Mouse (Mus musculus) limb, embryonic 15.5 days (tissue): ENCODE measurements around the gene Cnppd1. TPM values are rescaled to one million over a fixed set of nuclear protein-coding genes. Genes with fewer than 3 reads are reported as not detected.

Experiments used
- ATAC-seq: fragments of 200-750 bp; cut with Nextera tagmentation; 2 replicates; pipeline ENCODE4 v1.8.0; 2017; ENCODE audit warnings: low read depth, moderate TSS enrichment; ENCODE audit not compliant: insufficient number of reproducible peaks, low FRiP score, low TSS enrichment
- H3K27ac ChIP-seq: fragments of 300-500 bp; sonication (generic); 2 replicates; pipeline ENCODE4 v1.5.1; 2015; ENCODE audit warnings: moderate library complexity, mild to moderate bottlenecking, inconsistent platforms
- H3K27me3 ChIP-seq: fragments of 300-500 bp; sonication (generic); 2 replicates; pipeline ENCODE4 v1.6.1; 2015; ENCODE audit warnings: inconsistent platforms
- H3K36me3 ChIP-seq: fragments of 300-500 bp; sonication (generic); 2 replicates; pipeline ENCODE4 v1.6.1; 2015; ENCODE audit warnings: inconsistent platforms
- H3K4me1 ChIP-seq: fragments of 300-500 bp; sonication (generic); 2 replicates; pipeline ENCODE4 v1.6.1; 2015; ENCODE audit warnings: inconsistent platforms
- H3K4me2 ChIP-seq: fragments of 300-500 bp; sonication (generic); 2 replicates; pipeline ENCODE4 v1.6.1; 2015; ENCODE audit warnings: mild to moderate bottlenecking, inconsistent platforms
- H3K4me3 ChIP-seq: fragments of 300-500 bp; sonication (generic); 2 replicates; pipeline ENCODE4 v1.5.1; 2015; ENCODE audit warnings: mild to moderate bottlenecking, inconsistent platforms
- H3K9ac ChIP-seq: fragments of 300-500 bp; sonication (generic); 2 replicates; pipeline ENCODE4 v1.6.1; 2015; ENCODE audit warnings: inconsistent platforms
- H3K9me3 ChIP-seq: fragments of 300-500 bp; sonication (generic); 2 replicates; pipeline ENCODE4 v1.6.1; 2016; ENCODE audit warnings: inconsistent platforms
- WGBS: fragments of 180-500 bp; shearing (Covaris S2); methylation state at CpG from one replicate; pipeline ENCODE4 v1.1.7; 2015; 5-methylcytosine and 5-hydroxymethylcytosine counted together
- polyA plus RNA-seq: library from polyadenylated mRNA; unstranded; fragments of >200 nt; fragmentation: Nextera tagmentation; extraction: Ambion mirVana; gene quantifications from 2 replicates; pipeline ENCODE4 v1.2.1, GENCODE M21; 2015

The Cnppd1 gene
- polyA plus RNA-seq, 1 experiment from 2014 or later: 43.8 TPM

GRCm38 (mm10) chr1:75179334-75180104 is 37.0 kb upstream of the Cnppd1 start:
- H3K9me3 ChIP-seq: no peaks in the 10 kb centered on the region
- H3K9ac ChIP-seq: peak overlapping the region; percentile 39
- WGBS: 7% methylated on average over 23 of the region's 23 CpGs
- peak overlapping the region; percentile 89 for H3K4me2 ChIP-seq
- H3K27ac ChIP-seq: peak overlapping the region; percentile 33
- peaks cover 51% of the 10 kb centered on the region for H3K36me3 ChIP-seq
- ATAC-seq: peak; percentile 18; the same call in 1 of the 2 replicates
- H3K4me1 ChIP-seq: peaks cover 19% of the 10 kb centered on the region
- H3K27me3 ChIP-seq: no peaks in the 10 kb centered on the region
- H3K4me3 ChIP-seq: peak overlapping the region; percentile 53

- H3K4me2 ChIP-seq: peak within 1 kb of the TSS; percentile 76
- WGBS: under 1% methylated on average over 59 of the region's 59 CpGs
- peak; percentile 98 for ATAC-seq
- H3K4me3 ChIP-seq: peak within 1 kb of the TSS; percentile 80
- H3K9ac ChIP-seq: peak within 1 kb of the TSS; percentile 79
- H3K4me1 ChIP-seq: peaks cover 15% of the 10 kb centered on the region
- no peaks in the 10 kb centered on the region for H3K27me3 ChIP-seq
- no peaks in the 10 kb centered on the region for H3K9me3 ChIP-seq
- peaks cover 42% of the 10 kb centered on the region for H3K36me3 ChIP-seq
- H3K27ac ChIP-seq: peak within 1 kb of the TSS; percentile 94
Measured at GRCm38 (mm10) chr1:75168472-75169464, 26.3 kb upstream of the Cnppd1 start, which contains the start of gene Zfand2b. Gene Zfand2b, plus strand, starts transcription at chr1:75168646.

GRCm38 (mm10) chr1:75168093-75168471 is 25.6 kb upstream of the Cnppd1 start:
- Histone ChIP-seq H3K9me3 (no peaks in the 10 kb centered on the region), H3K4me3 (peak overlapping the region; percentile 80), H3K4me2 (peak overlapping the region; percentile 76), H3K4me1 (peaks cover 15% of the 10 kb centered on the region), H3K36me3 (peaks cover 35% of the 10 kb centered on the region), H3K27me3 (no peaks in the 10 kb centered on the region), H3K27ac (peak overlapping the region; percentile 94), H3K9ac (peak overlapping the region; percentile 79)
- 7% methylated on average over 7 of the region's 7 CpGs for WGBS
- ATAC-seq: no peak; the same call in 1 of the 2 replicates

- Histone ChIP-seq H3K9ac (no peak overlapping the region), H3K27me3 (no peaks in the 10 kb centered on the region), H3K4me1 (no peaks in the 10 kb centered on the region), H3K36me3 (no peaks in the 10 kb centered on the region), H3K9me3 (no peaks in the 10 kb centered on the region), H3K27ac (no peak overlapping the region), H3K4me3 (no peak overlapping the region), H3K4me2 (no peak overlapping the region)
- 83% methylated on average over 4 of the region's 4 CpGs for WGBS
- no peak for ATAC-seq
Measured at GRCm38 (mm10) chr1:75160256-75160617, 17.7 kb upstream of the Cnppd1 start.

GRCm38 (mm10) chr1:75159540-75160255 is 17.2 kb upstream of the Cnppd1 start:
- Histone ChIP-seq H3K27ac (no peak overlapping the region), H3K9ac (no peak overlapping the region), H3K9me3 (no peaks in the 10 kb centered on the region), H3K27me3 (no peaks in the 10 kb centered on the region), H3K4me1 (no peaks in the 10 kb centered on the region), H3K36me3 (no peaks in the 10 kb centered on the region), H3K4me2 (no peak overlapping the region), H3K4me3 (no peak overlapping the region)
- ATAC-seq: no peak
- WGBS: 75% methylated on average over 5 of the region's 5 CpGs

- Histone ChIP-seq H3K27me3 (no peaks in the 10 kb centered on the region), H3K36me3 (no peaks in the 10 kb centered on the region), H3K27ac (no peak overlapping the region), H3K4me1 (no peaks in the 10 kb centered on the region), H3K9ac (no peak overlapping the region), H3K4me3 (no peak overlapping the region), H3K4me2 (no peak overlapping the region), H3K9me3 (no peaks in the 10 kb centered on the region)
- ATAC-seq: no peak
Measured at GRCm38 (mm10) chr1:75158990-75159389, 16.5 kb upstream of the Cnppd1 start.

GRCm38 (mm10) chr1:75155837-75156236 is 13.3 kb upstream of the Cnppd1 start:
- Histone ChIP-seq H3K36me3 (no peaks in the 10 kb centered on the region), H3K4me1 (no peaks in the 10 kb centered on the region), H3K4me3 (no peak overlapping the region), H3K4me2 (no peak overlapping the region), H3K27me3 (no peaks in the 10 kb centered on the region), H3K9me3 (no peaks in the 10 kb centered on the region), H3K27ac (no peak overlapping the region), H3K9ac (no peak overlapping the region)
- WGBS: 60% methylated on average over 3 of the region's 3 CpGs
- no peak for ATAC-seq

- ATAC-seq: no peak
- WGBS: 89% methylated on average over 4 of the region's 4 CpGs
- H3K36me3 ChIP-seq: peaks cover 47% of the 10 kb centered on the region
Measured at GRCm38 (mm10) chr1:75148727-75149126, 6.2 kb upstream of the Cnppd1 start.

GRCm38 (mm10) chr1:75147411-75148135 is 5.1 kb upstream of the Cnppd1 start:
- Histone ChIP-seq H3K9me3 (no peaks in the 10 kb centered on the region), H3K4me1 (peaks cover 11% of the 10 kb centered on the region), H3K27ac (no peak overlapping the region), H3K4me3 (no peak overlapping the region), H3K9ac (no peak overlapping the region), H3K36me3 (peaks cover 47% of the 10 kb centered on the region), H3K4me2 (no peak overlapping the region), H3K27me3 (no peaks in the 10 kb centered on the region)
- WGBS: 77% methylated on average over 7 of the region's 7 CpGs
- ATAC-seq: no peak

More at GRCm38 (mm10) chr1:75148727-75149126, 6.2 kb upstream of the Cnppd1 start:
- no peak overlapping the region for H3K9ac ChIP-seq
- H3K4me2 ChIP-seq: no peak overlapping the region
- H3K27ac ChIP-seq: no peak overlapping the region
- no peaks in the 10 kb centered on the region for H3K9me3 ChIP-seq
- no peaks in the 10 kb centered on the region for H3K27me3 ChIP-seq
- no peak overlapping the region for H3K4me3 ChIP-seq
- H3K4me1 ChIP-seq: peaks cover 6% of the 10 kb centered on the region

- no peak overlapping the region for H3K4me2 ChIP-seq
- no peaks in the 10 kb centered on the region for H3K9me3 ChIP-seq
- H3K36me3 ChIP-seq: peaks cover 47% of the 10 kb centered on the region
- no peak overlapping the region for H3K9ac ChIP-seq
- WGBS: 92% methylated on average over 3 of the region's 3 CpGs
- H3K4me3 ChIP-seq: no peak overlapping the region
- no peaks in the 10 kb centered on the region for H3K27me3 ChIP-seq
- H3K4me1 ChIP-seq: peaks cover 18% of the 10 kb centered on the region
- no peak overlapping the region for H3K27ac ChIP-seq
- ATAC-seq: no peak
Measured at GRCm38 (mm10) chr1:75145589-75145988, 3.1 kb upstream of the Cnppd1 start.
